Mouse (Mus musculus): ENCODE measurements around the gene Mapk8ip2. TPM values are rescaled to one million over a fixed set of nuclear protein-coding genes. Genes with fewer than 3 reads are reported as not detected.

Gene Mapk8ip2
- polyA plus RNA-seq, 1 experiment, result not detected

GRCm38 (mm10) chr15:89488611-89489117 is 35.0 kb downstream of the Mapk8ip2 start:
- Histone ChIP-seq H3K27ac (replicated peaks; ENCODE audit: low read depth, low read length) (peak overlapping the region; percentile 60), H3K4me3 (ENCODE audit: insufficient read depth, low read depth, low read length) (no peak overlapping the region), H3K4me1 (ENCODE audit: control insufficient read depth, insufficient read depth, insufficient read length, low read length) (peaks cover 12% of the 10 kb centered on the region; the same call in 1 of the 2 replicates)

GRCm38 (mm10) chr15:89494970-89495369 is 41.3 kb downstream of the Mapk8ip2 start:
- Histone ChIP-seq H3K27ac (replicated peaks; ENCODE audit: low read depth, low read length) (peak overlapping the region; percentile 32), H3K4me1 (ENCODE audit: control insufficient read depth, insufficient read depth, insufficient read length, low read length) (peaks cover 14% of the 10 kb centered on the region), H3K4me3 (ENCODE audit: insufficient read depth, low read depth, low read length) (no peak overlapping the region)

GRCm38 (mm10) chr15:89496131-89496530 is 42.4 kb downstream of the Mapk8ip2 start:
- Histone ChIP-seq H3K4me3 (ENCODE audit: insufficient read depth, low read depth, low read length) (no peak overlapping the region), H3K27ac (replicated peaks; ENCODE audit: low read depth, low read length) (peak overlapping the region; percentile 98)

GRCm38 (mm10) chr15:89496841-89497240 is 43.1 kb downstream of the Mapk8ip2 start:
- peaks cover 20% of the 10 kb centered on the region for H3K4me1 ChIP-seq (ENCODE audit: control insufficient read depth, insufficient read depth, insufficient read length, low read length)
- peak overlapping the region; percentile 24; the same call in 1 of the 2 replicates for H3K4me3 ChIP-seq (ENCODE audit: insufficient read depth, low read depth, low read length)
- H3K27ac ChIP-seq (replicated peaks; ENCODE audit: low read depth, low read length), result peak overlapping the region; percentile 98

More at GRCm38 (mm10) chr15:89496131-89496530, 42.4 kb downstream of the Mapk8ip2 start:
- H3K4me1 ChIP-seq (ENCODE audit: control insufficient read depth, insufficient read depth, insufficient read length, low read length), result peaks cover 20% of the 10 kb centered on the region

- peak overlapping the region; percentile 99 for H3K27ac ChIP-seq (replicated peaks; ENCODE audit: low read depth, low read length)
- peaks cover 22% of the 10 kb centered on the region for H3K4me1 ChIP-seq (ENCODE audit: control insufficient read depth, insufficient read depth, insufficient read length, low read length)
- peak overlapping the region; percentile 82 for H3K4me3 ChIP-seq (ENCODE audit: insufficient read depth, low read depth, low read length)
Observed at GRCm38 (mm10) chr15:89497391-89498048, 43.8 kb downstream of the Mapk8ip2 start.

GRCm38 (mm10) chr15:89498049-89498960 is 44.6 kb downstream of the Mapk8ip2 start:
- Histone ChIP-seq H3K27ac (replicated peaks; ENCODE audit: low read depth, low read length) (peak overlapping the region; percentile 99), H3K4me1 (ENCODE audit: control insufficient read depth, insufficient read depth, insufficient read length, low read length) (peaks cover 25% of the 10 kb centered on the region), H3K4me3 (ENCODE audit: insufficient read depth, low read depth, low read length) (peak overlapping the region; percentile 82)

- peak within 1 kb of the TSS; percentile 82 for H3K4me3 ChIP-seq (ENCODE audit: insufficient read depth, low read depth, low read length)
- H3K27ac ChIP-seq (replicated peaks; ENCODE audit: low read depth, low read length), result peak within 1 kb of the TSS; percentile 99
- peaks cover 25% of the 10 kb centered on the region for H3K4me1 ChIP-seq (ENCODE audit: control insufficient read depth, insufficient read depth, insufficient read length, low read length)
Observed at GRCm38 (mm10) chr15:89498961-89499688, 45.4 kb downstream of the Mapk8ip2 start, which contains the start of gene Shank3. Gene Shank3, plus strand, starts transcription at chr15:89499623.

GRCm38 (mm10) chr15:89499784-89500220 is 46.1 kb downstream of the Mapk8ip2 start:
- peak overlapping the region; percentile 77 for H3K4me3 ChIP-seq (ENCODE audit: insufficient read depth, low read depth, low read length)
- H3K27ac ChIP-seq (replicated peaks; ENCODE audit: low read depth, low read length), result peak overlapping the region; percentile 39
- H3K4me1 ChIP-seq (ENCODE audit: control insufficient read depth, insufficient read depth, insufficient read length, low read length), result peaks cover 25% of the 10 kb centered on the region

GRCm38 (mm10) chr15:89500221-89500791 is 46.6 kb downstream of the Mapk8ip2 start:
- Histone ChIP-seq H3K4me3 (ENCODE audit: insufficient read depth, low read depth, low read length) (peak overlapping the region; percentile 77), H3K27ac (replicated peaks; ENCODE audit: low read depth, low read length) (peak overlapping the region; percentile 39)

GRCm38 (mm10) chr15:89501321-89501720 is 47.6 kb downstream of the Mapk8ip2 start:
- Histone ChIP-seq H3K4me1 (ENCODE audit: control insufficient read depth, insufficient read depth, insufficient read length, low read length) (peaks cover 24% of the 10 kb centered on the region), H3K4me3 (ENCODE audit: insufficient read depth, low read depth, low read length) (peak overlapping the region; percentile 77), H3K27ac (replicated peaks; ENCODE audit: low read depth, low read length) (no peak overlapping the region; the same call in 1 of the 2 replicates)

More at GRCm38 (mm10) chr15:89500221-89500791, 46.6 kb downstream of the Mapk8ip2 start:
- peaks cover 26% of the 10 kb centered on the region for H3K4me1 ChIP-seq (ENCODE audit: control insufficient read depth, insufficient read depth, insufficient read length, low read length)

- Histone ChIP-seq H3K4me1 (ENCODE audit: control insufficient read depth, insufficient read depth, insufficient read length, low read length) (peaks cover 16% of the 10 kb centered on the region), H3K4me3 (ENCODE audit: insufficient read depth, low read depth, low read length) (no peak overlapping the region), H3K27ac (replicated peaks; ENCODE audit: low read depth, low read length) (no peak overlapping the region)
Observed at GRCm38 (mm10) chr15:89504838-89505237, 51.1 kb downstream of the Mapk8ip2 start.

- no peak overlapping the region for H3K4me3 ChIP-seq (ENCODE audit: insufficient read depth, low read depth, low read length)
- no peak overlapping the region for H3K27ac ChIP-seq (replicated peaks; ENCODE audit: low read depth, low read length)
- H3K4me1 ChIP-seq (ENCODE audit: control insufficient read depth, insufficient read depth, insufficient read length, low read length), result peaks cover 8% of the 10 kb centered on the region
Observed at GRCm38 (mm10) chr15:89507751-89508150, 54.0 kb downstream of the Mapk8ip2 start.

- H3K4me3 ChIP-seq (ENCODE audit: insufficient read depth, low read depth, low read length), result no peak overlapping the region
- H3K27ac ChIP-seq (replicated peaks; ENCODE audit: low read depth, low read length), result no peak overlapping the region
- no peaks in the 10 kb centered on the region; the same call in 1 of the 2 replicates for H3K4me1 ChIP-seq (ENCODE audit: control insufficient read depth, insufficient read depth, insufficient read length, low read length)
Observed at GRCm38 (mm10) chr15:89512679-89513078, 59.0 kb downstream of the Mapk8ip2 start.
